Mouse (Mus musculus): ENCODE measurements at regions not wholly inside any gene's neighbourhood (a gene's known extent, or its start where the extent isn't known, plus 50 kb on each side); places are given as distances from the start of the nearest gene placed in this dataset.
A peak's percentile ranks its signal among the peaks of the same experiment; 100 is the strongest.

DNA sequence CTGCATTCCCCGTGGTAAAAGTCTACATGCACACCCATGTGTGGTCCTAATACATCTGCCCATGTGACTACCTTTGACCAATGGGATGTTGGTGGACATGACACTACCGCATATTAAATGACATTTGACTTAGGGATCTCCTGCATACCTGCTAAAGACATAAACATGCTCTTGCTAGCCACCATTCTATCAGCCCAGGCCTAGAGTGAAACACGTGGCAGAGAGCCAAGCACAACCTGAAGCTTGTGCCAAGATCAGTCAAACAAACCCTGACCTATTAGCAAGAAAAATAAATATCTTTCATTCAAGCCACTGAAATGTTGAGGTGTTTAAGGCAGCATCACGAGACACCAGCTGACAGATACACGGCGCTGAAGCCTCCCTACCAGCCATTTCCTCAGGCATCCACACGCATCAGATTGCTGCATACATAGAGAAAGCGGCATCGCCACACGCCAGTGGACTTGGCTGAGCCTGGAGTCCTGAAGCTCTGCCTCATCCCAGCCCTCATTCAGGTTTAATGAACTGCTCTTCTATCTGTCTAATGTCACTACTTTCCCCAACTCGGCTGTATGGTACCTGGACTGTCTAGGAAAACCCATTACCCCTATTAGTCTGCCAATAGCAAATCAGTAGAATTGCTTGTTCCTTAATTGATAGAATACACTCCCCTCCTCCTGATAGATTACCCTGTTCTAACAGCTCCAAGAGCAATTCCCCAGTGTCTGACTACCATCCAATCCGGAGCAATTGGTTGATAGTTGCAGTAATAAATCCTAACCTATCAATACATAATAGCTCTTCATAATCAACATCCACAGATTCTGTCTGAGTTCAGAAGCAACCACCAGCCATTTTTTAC, 242.8 kb upstream of the Rsrc1 start:
- peak in 1 of 2 experiments; percentile 11 for DNase-seq

DNA sequence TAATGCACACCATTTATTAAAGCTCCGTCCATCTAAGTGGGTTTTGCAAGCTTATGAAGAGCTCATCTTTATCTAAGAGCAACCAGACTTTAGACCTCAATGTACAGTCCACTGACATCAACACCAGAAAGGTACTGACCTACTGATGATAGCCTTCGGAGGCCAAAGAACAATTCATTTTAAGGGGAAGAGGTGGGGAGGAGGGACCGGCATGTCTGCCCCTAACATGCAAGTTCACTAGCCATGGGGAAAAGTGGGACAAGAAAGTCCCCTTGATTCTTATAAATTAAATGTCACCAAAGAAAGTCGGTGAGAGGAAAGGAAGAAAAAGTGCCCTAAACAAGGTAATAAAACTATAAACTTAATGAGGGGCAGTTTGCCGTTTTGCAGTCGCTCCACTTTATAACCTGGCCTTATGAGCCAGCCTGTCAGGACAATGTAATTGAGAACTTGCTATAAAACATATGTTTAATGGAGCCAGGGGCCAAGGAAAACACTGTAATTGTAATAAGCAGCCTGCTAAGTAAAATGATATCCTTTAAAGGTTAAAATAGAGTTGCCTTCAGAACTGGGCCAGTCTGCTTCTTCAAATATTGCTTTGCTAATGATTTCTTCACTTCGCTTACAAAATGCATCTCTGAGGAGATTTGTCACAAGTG, 241.7 kb upstream of the Rsrc1 start:
- DNase-seq = no peak

DNA sequence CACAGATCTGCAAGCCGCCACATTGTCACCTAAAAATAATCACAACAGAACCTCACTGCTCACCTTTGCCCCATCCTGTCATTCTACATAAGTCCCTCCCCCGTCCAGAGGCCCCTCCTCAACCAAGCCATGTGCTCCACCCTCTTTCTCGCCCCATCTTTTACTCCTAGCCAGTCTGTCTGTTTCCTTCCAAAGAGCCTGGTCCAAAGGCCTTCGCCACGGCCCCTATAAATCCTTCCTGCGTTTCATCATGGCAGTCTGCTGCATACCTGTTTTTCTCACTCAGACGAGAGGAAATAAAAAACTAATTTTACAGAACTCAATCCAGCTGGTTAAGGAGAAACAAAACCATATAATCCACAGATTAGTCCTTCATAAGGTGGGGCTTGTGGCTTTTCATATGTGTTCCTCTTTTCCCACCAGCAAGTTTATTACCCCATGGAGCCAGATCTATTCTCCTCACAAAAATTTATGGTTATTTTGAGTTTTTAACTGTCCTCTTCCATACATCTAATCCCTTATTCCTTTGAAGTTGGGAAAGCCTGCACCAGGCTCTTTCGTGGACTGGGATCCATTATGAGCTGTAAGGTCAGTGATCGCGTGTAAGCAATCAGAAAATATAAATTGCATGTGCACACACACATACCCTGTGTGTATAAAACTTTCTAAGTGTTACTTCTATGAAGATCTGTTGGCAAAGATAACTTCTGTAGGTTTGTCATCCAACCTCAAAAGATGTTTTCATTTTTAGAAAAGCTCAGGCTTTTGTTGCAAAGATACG, 236.9 kb upstream of the Rsrc1 start:
- DNase-seq = no peak

DNA sequence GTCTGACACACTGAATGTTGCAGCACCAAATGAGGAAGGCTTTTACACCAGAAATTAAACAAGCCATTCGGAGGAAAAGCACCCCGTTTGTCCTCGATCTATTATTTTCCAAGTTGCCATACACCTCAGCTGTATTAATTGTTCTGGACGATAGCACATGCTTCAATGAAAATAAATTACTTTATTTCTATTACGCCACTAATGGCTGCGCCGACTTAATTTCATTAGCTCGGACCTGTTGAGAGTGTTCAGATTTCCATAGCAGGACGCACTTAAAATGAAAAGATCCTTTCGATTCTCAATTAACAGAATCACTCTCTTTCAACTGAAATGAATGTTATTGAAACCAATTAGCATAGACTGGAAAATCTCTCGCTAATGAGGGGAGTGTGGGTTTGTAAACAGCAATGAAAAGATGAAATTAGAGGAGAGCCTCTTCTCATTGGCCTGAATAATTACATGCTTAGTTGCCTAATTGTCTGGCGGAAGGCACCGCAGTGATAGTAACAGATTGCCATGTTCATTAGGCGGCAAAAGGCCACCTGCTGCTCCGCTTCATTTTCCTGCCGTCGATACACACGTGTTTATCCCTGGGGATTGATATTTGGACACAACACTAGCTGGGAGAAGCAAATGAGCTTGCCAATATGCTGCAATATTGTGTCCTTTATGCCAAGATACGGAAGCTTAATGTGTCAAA, 234.7 kb upstream of the Rsrc1 start:
- no peak for DNase-seq

- DNase-seq = no peak
Measured at GRCm38 (mm10) chr3:66747073-66747710, 234.0 kb upstream of the Rsrc1 start.

GRCm38 (mm10) chr3:66758141-66758540, 223.0 kb upstream of the Rsrc1 start:
- no peak for DNase-seq

- DNase-seq = no peak
Measured at GRCm38 (mm10) chr3:66759841-66760240, 221.3 kb upstream of the Rsrc1 start.

DNA sequence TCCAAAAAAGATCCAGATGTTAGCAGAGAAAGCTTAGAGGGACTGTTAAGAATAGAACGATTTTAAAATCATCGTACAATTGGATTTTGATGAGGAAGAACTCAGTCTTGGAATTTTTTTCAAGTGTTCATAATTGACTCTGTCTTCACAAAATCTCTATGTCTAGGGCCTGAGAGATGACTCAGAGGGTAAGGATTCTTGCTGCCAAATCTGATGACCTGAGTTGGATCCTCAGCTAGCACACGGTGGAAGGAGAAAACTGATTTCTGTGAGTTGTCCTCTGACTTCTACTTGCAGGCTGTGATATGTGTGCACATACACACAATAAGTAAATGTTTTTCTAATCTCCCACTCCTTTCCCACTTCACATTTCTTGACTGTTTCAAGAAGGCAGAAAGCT, 218.7 kb upstream of the Rsrc1 start:
- no peak for DNase-seq

DNA sequence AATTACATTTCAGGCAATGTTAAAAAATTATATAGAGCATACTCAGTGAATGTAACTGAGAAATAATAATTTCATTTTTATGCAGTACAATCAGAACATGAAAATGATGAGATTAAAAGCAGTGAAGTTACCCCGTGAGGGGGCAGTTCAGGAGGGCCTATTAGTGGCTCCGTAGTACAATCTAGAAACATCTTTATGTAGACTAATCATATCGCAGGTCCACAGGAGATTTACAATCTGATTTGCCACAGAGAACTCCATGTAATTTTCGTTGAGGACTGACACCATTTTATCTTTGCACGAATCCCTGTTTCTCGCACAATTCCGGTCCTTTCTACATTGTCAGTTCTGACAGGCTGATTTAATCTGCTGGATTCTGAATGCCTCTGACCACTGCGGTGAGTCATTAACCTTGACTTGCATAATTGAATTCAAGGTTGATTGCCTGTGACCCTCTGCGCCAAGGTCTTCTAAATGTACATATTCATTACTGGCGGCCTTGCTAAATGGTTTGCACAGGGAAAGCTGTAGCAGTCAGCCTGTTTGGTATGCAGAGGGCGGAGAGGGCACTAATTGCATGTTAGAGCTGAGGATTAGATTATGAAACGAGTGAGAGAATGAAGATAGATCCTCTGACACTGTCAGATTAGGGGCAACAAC, 183.7 kb upstream of the Rsrc1 start:
- DNase-seq = no peak

DNA sequence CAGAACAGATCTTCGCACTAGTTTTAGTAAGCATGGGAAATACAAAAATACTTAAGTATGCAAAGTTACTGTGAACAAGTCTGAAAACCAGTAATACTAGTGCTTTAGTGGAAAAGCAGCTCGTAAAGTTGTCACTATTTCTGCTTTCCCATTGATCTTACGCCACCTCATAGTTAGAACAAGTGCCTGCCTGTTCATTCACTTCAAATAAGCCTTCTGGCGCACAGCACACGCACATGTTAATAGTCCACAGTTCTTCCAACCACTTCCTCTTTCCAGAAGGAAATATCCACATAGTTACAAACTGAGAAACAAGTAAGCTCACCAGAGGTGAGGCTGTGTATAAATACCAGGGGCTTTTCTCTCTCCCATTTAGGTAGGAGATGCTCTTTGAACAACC, 182.9 kb upstream of the Rsrc1 start:
- no peak for DNase-seq

GRCm38 (mm10) chr3:66802538-66802937, 178.7 kb upstream of the Rsrc1 start:
- DNase-seq = no peak

GRCm38 (mm10) chr3:66806176-66806575, 175.0 kb upstream of the Rsrc1 start:
- DNase-seq = no peak

DNA sequence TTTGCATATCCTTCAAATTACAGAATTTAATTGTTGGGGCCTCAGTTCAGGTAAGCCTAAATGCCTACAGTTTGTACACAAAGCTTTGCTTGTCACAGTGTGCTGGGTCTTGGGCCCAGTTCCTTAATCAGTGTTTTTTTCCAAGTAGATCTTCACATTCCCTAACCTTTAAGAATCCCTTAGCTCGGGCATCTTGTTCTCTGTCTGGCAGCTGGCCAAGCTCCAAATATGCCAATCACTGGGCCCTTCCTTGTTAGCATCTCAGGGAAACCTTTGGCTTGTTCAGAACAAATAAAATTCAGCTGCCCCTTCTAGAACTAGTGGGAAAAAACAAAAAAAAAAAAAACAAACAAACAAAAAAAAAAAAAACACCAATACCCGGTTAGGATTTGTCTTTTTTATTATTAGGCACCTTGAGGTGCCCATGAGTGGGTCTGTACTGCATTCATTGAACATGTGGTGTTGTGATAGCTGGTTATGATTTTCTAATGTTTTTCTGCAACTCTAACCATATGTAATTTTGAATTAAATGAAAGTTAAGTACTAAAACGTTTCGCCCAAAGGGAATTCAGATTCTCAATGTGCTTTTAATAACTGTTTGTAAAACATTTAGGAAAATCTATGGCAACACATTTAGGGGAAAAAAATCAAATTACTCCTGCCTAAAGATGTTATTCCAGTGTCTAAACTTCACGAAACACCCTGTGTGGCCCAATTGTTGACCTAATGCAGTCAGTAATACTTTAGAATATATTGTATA, 168.3 kb upstream of the Rsrc1 start:
- DNase-seq = no peak

DNA sequence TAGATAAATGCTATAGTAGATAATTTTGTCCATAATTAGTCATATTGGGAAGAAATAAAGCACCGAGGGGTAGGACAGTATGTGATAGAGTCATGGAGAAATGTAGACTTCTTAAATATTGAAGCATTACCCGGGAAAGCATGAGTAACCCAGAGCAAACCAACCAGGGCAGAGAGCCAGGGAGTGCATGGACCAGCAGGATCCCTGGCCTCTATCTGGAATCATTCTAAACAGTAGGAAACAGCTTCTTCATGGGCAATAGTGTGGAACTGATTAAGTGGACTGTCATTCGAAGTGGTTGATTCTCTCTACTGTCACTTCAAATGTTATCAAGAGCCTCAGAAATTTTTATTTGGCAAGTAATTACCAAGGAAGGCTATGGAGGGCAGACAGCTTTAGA, 155.4 kb upstream of the Rsrc1 start:
- DNase-seq = no peak

Data from heart, adult 18-20 months (tissue).